Mouse (Mus musculus) erythroblast, embryonic 14.5 days (primary cell): ENCODE data around the gene Dnah6.

ENCODE experiments used
- GATA1 ChIP-seq: IDR thresholded peaks from 2 replicates; pipeline ENCODE4 v1.6.1; 2012; ENCODE audit warnings: low read length, inconsistent platforms, mixed read lengths
- TAL1 ChIP-seq: IDR thresholded peaks from 3 replicates; pipeline ENCODE4 v1.6.1; 2012; ENCODE audit warnings: low read length, inconsistent platforms, mixed read lengths

DNA sequence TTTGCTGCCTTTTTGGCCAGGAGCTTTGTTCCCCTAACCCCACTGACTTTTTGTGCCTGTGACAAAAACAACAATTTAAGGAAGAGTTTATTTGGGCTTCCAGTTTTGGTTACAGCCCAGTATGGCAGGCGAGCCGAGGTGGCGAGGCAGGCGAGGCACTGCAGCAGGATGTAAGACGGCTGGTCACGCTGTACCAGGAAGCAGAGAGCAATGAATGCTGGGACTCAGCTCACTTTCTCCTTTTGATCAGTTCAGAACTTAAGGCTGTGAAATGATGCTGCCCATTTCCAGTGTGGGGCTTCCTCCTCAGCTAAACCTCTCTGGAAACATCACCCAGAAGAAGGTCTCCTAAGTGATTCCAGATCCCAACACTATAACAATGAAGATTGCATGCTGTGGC is 239.6 kb downstream of the Dnah6 start:
- TF ChIP-seq TAL1 (no peak), GATA1 (no peak)
